Mouse (Mus musculus): ENCODE measurements around the gene Efcab1. TPM values are rescaled to one million over a fixed set of nuclear protein-coding genes. Genes with fewer than 3 reads are reported as not detected.
"Not testable (repeated sequence)": the region's sequence is repeated elsewhere in the genome, so short reads cannot be mapped to it uniquely, and the experiment has no call there.

Efcab1 gene
- polyA plus RNA-seq, 1 experiment = 2.7 TPM

DNA sequence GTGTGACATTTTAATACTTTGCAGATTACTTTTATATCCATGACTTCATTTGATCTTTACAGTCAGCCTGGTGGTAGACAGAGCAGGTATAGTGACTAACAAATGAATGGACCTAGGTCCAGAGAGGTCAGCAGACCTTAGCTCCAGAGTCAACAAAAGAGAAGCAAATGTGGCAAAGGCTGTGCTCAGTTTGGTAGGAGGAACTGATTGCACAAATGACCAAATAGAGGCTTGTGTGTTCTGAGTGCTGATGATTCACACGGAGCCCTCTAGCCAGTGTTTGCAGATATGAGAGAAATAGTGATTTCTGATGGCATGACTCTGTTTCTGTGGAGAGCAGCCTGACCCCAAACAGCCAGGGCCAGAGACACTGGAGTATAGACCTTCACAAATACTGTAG lies 33.1 kb downstream of the Efcab1 start:
- TF ChIP-seq POLR2A (IDR thresholded peaks at IDR 0.05; ENCODE audit: borderline replicate concordance, extremely low read depth, low read depth, low read length) (no peak), CTCF (IDR thresholded peaks at IDR 0.05; ENCODE audit: insufficient read depth, low read length) (no peak)
- no peak for DNase-seq
- 43% methylated on average over 1 of the region's 1 CpGs for WGBS

DNA sequence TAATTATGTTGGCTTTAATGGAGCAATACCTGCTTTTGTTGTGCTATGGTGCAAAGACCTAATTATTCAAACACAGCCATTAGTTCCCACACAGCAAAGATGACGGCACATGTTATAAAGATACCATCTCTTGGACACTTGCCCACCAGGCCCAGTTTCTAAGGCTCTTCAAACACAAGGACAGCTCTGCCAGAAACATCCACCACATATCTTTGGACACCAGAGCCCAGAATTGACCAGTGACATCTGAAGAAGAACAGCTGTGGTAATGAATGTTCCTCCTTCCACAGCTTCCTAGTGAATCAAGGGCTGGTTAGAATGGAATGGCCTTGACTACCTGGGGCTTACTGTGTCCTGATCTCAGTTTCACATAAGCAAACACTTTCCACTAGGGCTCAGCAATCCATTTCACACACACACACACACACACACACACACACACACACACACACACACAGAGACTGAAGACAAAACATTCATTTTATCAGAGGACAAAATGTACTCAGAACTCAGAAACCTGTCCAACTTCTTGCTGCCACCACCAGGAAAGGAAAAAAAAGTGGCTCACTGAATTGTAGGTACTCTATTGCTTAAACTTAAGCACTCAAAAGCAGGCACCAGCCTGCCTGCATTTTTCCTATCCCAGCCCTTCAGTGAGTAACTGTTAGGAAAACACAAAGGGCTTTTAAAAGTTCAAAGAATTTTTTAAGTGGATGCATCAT lies 33.7 kb downstream of the Efcab1 start:
- Histone ChIP-seq H3K4me3 (replicated peaks; ENCODE audit: extremely low read depth, low read depth, low read length) (no peak overlapping the region), H3K4me1 (ENCODE audit: control insufficient read depth, insufficient read depth, low read length) (peaks cover 9% of the 10 kb centered on the region)
- no peak for TF ChIP-seq CTCF (IDR thresholded peaks at IDR 0.05; ENCODE audit: insufficient read depth, low read length)
- no peak for TF ChIP-seq POLR2A (IDR thresholded peaks at IDR 0.05; ENCODE audit: borderline replicate concordance, extremely low read depth, low read depth, low read length)
- peak; percentile 9 for DNase-seq
- 31% methylated on average over 1 of the region's 1 CpGs for WGBS

More for the DNA sequence above, 33.1 kb downstream of the Efcab1 start:
- Histone ChIP-seq H3K4me3 (replicated peaks; ENCODE audit: extremely low read depth, low read depth, low read length) (no peak overlapping the region), H3K4me1 (ENCODE audit: control insufficient read depth, insufficient read depth, low read length) (peaks cover 9% of the 10 kb centered on the region)

DNA sequence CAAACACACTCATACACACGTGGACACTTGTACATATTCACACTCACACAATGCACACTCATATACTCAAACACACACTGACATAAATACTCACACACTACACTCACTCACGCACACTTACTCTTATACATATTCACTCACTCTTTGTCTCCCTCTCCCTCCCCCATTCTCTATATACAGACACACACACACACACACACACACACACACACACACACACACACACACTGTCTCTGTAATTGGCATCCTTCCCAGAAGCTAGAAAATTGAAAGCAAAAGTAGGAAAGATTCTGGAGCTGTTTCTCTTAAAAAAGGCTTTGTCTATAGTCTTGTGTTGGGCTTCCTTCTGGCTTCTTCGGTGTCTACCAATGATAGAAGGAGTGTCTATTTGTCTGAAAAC lies 34.5 kb downstream of the Efcab1 start:
- 22% methylated on average over 3 of the region's 3 CpGs for WGBS
- Histone ChIP-seq H3K4me1 (ENCODE audit: control insufficient read depth, insufficient read depth, low read length) (peaks cover 9% of the 10 kb centered on the region), H3K4me3 (replicated peaks; ENCODE audit: extremely low read depth, low read depth, low read length) (no peak overlapping the region)
- TF ChIP-seq CTCF (IDR thresholded peaks at IDR 0.05; ENCODE audit: insufficient read depth, low read length) (no peak), POLR2A (IDR thresholded peaks at IDR 0.05; ENCODE audit: borderline replicate concordance, extremely low read depth, low read depth, low read length) (no peak)
- no peak for DNase-seq

DNA sequence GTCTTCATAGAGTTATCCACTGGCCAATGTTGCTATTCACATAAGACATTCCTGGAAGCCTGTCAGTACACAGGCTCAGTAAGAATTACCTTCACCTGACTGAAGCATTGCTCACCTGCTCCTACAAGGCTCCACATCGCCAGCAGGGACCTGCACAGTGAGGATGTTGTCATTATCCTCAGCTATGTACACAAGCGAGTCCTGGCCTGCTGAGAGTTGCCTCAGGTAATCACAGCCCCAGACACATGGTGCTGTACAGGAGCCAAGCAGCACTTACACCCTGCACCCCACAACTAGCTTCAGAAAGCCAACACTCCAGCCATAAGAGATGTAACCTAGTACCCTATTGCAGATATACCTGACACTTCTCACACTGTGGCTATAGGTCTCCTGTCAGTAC lies 37.1 kb downstream of the Efcab1 start:
- DNase-seq = no peak
- TF ChIP-seq POLR2A (IDR thresholded peaks at IDR 0.05; ENCODE audit: borderline replicate concordance, extremely low read depth, low read depth, low read length) = no peak
- TF ChIP-seq CTCF (IDR thresholded peaks at IDR 0.05; ENCODE audit: insufficient read depth, low read length) = no peak
- Histone ChIP-seq H3K4me1 (ENCODE audit: control insufficient read depth, insufficient read depth, low read length) (peaks cover 9% of the 10 kb centered on the region), H3K4me3 (replicated peaks; ENCODE audit: extremely low read depth, low read depth, low read length) (no peak overlapping the region)
- 71% methylated on average over 2 of the region's 2 CpGs for WGBS

DNA sequence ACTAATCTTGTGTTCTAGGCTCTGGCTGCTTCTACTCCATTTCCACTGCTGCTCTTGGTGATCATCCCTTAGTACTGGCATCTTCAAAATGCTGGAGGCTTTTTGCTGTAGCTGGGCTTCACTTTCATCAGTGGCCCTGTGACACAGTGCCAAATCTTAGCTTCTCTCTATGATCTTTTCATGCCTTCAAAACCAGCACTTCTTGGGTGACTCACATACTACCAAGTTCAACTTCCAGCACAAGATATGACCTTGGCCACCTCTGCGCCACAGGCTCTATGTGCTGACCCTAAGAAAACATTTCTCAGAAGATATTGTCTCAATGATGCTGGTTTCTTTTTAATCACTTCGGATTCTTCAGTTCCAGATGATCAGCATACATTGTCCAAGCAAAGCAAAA lies 41.2 kb downstream of the Efcab1 start:
- not testable (repeated sequence) for DNase-seq; H3K4me3 ChIP-seq (replicated peaks; ENCODE audit: extremely low read depth, low read depth, low read length); H3K4me1 ChIP-seq (ENCODE audit: control insufficient read depth, insufficient read depth, low read length)
- 92% methylated on average over 2 of the region's 2 CpGs for whole genome bisulfite sequencing

DNA sequence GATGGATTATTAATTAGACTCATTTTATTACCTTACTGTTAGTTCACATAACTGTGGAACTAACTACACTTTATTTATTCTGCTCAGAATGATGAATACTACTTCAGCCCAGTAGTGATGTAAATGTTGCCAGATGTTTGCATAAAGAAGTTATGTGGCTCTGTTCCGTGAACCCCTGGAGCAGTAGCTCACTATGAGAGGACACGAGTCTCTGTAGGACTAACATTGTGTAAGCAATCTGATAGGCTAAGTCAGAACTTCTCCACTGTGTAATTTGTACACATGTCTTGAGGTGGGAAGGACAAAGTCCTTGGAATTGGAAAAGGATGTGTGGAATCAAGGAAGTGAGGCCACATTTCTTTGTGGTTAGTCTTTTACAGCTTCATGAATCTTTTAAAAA lies 45.5 kb downstream of the Efcab1 start:
- 58% methylated on average over 2 of the region's 2 CpGs for WGBS
- DNase-seq = no peak
- TF ChIP-seq POLR2A (IDR thresholded peaks at IDR 0.05; ENCODE audit: borderline replicate concordance, extremely low read depth, low read depth, low read length) (no peak), CTCF (IDR thresholded peaks at IDR 0.05; ENCODE audit: insufficient read depth, low read length) (no peak)
- Histone ChIP-seq H3K4me3 (replicated peaks; ENCODE audit: extremely low read depth, low read depth, low read length) (no peak overlapping the region), H3K4me1 (ENCODE audit: control insufficient read depth, insufficient read depth, low read length) (no peaks in the 10 kb centered on the region)

DNA sequence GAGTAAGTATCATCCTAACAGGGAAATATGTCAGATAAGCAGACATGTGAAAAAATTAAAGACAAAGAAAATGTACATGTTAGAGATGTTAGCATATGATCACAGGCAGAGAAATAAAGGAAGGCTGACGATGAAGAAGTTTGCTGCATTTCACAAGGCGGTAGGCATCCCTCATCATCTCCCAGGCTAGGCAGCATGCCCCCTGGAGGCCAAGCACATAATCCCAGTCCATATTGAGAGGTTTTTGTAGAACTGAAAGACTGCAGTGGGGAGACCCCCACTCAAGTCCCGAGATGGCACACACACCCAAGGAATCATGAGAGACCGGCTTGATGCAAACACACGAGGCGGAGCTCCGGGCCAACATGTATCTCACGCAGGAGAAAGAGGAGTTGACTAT lies 53.3 kb downstream of the Efcab1 start:
- TF ChIP-seq CTCF (IDR thresholded peaks at IDR 0.05; ENCODE audit: insufficient read depth, low read length) = peak; percentile 36; the same call in 1 of the 2 replicates
- TF ChIP-seq POLR2A (IDR thresholded peaks at IDR 0.05; ENCODE audit: borderline replicate concordance, extremely low read depth, low read depth, low read length) = no peak
- no peaks in the 10 kb centered on the region for H3K4me1 ChIP-seq (ENCODE audit: control insufficient read depth, insufficient read depth, low read length)
- DNase-seq = no peak
- no peak overlapping the region for H3K4me3 ChIP-seq (replicated peaks; ENCODE audit: extremely low read depth, low read depth, low read length)
- 97% methylated on average over 8 of the region's 8 CpGs for WGBS

DNA sequence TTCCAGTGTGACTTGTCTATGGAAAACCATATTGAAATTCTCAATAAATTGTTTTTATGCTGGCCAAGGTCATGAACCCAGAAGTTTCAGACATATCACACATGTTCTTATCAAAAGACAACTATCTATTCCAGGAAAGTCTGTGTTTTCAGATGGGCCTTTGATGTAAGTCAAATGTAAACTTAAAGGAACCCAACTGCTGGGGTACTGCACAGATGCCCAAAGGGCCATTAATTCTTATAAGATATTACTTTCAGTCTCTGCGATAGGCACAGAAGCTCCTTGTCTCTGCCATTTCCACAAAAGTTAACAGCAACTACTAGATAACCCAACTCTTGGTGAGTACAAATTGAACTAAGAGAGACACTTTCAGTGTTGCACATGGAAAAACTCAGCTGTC lies 67.3 kb downstream of the Efcab1 start:
- no peak for DNase-seq
- TF ChIP-seq POLR2A (IDR thresholded peaks at IDR 0.05; ENCODE audit: borderline replicate concordance, extremely low read depth, low read depth, low read length) (no peak), CTCF (IDR thresholded peaks at IDR 0.05; ENCODE audit: insufficient read depth, low read length) (no peak)
- Histone ChIP-seq H3K4me3 (replicated peaks; ENCODE audit: extremely low read depth, low read depth, low read length) (no peak overlapping the region), H3K4me1 (ENCODE audit: control insufficient read depth, insufficient read depth, low read length) (no peaks in the 10 kb centered on the region)
- WGBS = 48% methylated on average over 1 of the region's 1 CpGs

DNA sequence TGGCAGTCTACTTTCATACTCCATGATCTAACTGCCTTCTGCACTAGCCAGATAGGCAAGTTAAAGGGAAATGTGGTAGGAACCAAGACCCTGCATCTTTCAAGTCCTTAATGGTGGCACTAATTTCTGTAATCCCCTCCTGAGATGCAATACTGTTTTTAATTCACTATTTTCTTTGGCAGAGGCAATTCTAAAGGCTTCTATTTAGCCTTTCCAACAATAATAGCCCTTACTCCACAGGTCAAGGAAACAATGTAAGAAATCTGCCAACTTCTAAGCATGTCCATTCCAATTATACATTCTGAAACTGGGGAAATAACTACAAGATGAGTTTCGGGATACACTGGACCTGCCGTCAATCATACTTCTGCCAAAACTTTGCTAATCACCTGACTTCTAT lies 72.8 kb downstream of the Efcab1 start:
- no peak overlapping the region for H3K4me3 ChIP-seq (replicated peaks; ENCODE audit: extremely low read depth, low read depth, low read length)
- TF ChIP-seq CTCF (IDR thresholded peaks at IDR 0.05; ENCODE audit: insufficient read depth, low read length) = no peak
- TF ChIP-seq POLR2A (IDR thresholded peaks at IDR 0.05; ENCODE audit: borderline replicate concordance, extremely low read depth, low read depth, low read length) = no peak
- WGBS = 71% methylated on average over 2 of the region's 2 CpGs
- no peaks in the 10 kb centered on the region for H3K4me1 ChIP-seq (ENCODE audit: control insufficient read depth, insufficient read depth, low read length)
- DNase-seq = no peak

DNA sequence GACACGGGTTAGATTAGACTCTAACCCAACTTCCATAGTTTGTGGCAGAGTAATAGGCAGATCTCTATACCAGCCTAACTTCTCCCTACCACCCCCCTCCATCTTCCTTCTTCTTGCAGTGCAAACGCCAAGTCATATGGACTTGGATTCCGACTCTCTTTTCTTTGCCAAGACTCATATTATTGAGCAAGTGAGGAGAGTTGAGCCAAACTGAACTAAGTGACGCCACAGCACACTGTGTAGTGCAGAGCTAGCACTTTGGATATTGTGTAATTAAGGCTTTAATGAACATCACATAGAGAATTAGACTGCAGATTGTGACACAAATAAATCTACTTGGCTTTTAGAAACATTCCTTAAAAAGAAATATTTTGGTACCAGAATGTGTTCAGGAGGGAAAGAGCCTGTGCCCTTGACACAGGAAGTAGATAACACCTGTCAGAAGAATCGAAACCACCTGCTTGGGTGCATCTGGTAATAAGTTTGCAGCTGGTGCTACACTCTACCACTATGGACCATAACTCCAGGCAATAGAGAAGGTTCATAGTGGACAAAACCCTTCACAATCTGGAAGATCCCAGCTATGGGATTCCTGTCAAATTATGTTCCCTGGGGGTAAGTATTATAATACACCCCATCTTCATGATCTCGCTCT lies 83.3 kb downstream of the Efcab1 start:
- no peaks in the 10 kb centered on the region for H3K4me1 ChIP-seq (ENCODE audit: control insufficient read depth, insufficient read depth, low read length)
- DNase-seq = no peak
- 61% methylated on average over 6 of the region's 6 CpGs for WGBS
- no peak overlapping the region for H3K4me3 ChIP-seq (replicated peaks; ENCODE audit: extremely low read depth, low read depth, low read length)
- no peak for TF ChIP-seq POLR2A (IDR thresholded peaks at IDR 0.05; ENCODE audit: borderline replicate concordance, extremely low read depth, low read depth, low read length)
- TF ChIP-seq CTCF (IDR thresholded peaks at IDR 0.05; ENCODE audit: insufficient read depth, low read length) = no peak
